Mouse (Mus musculus) retina, postnatal 1 day (tissue): ENCODE data around the gene Prkcz.
A peak's percentile ranks its signal among the peaks of the same experiment; 100 is the strongest.

Experiments used
- DNase-seq: peaks from one replicate; pipeline ENCODE4 v3.0.0-alpha.2; 2012

Prkcz gene

DNA sequence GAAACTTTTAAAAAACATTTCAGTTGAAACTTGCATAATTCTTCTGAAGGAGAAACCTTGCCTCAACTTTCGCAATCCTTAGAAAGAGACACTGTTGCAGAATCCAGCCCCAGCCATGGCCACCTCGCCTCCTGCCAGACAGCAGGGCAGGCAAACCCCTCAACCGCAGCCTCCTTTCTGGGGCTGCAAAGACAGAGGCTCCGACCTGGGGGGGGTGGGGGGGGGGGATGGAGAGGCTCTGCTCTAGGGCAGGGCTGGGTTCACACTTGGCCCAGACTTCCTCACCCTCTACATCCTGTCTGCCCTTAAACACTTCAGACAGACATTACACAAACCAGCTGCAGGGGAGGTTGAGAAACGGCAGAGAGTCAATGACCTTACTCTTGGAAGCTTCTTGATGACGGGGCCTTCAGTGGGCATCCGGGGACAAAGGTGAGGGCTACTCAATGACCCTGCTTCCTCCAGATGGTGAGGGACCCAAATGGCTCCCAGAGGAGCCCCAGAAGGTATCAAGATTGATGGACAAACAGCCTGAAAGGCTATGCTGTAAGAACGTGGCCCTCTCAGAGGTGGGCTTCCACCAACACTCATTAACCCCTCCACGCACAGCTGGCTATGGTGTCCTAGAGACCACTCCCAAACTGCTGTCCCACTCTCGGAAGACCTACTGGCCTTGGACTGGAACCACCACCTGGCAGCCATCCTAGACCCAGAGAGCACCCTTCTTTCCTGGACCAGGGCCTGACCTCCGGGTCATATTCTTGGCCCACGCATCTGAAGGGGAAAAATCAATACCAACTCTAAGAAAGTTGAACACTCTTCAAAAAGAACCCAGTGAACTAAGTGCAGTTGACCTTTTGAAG is 143.7 kb downstream of the Prkcz start:
- DNase-seq, result no peak

DNA sequence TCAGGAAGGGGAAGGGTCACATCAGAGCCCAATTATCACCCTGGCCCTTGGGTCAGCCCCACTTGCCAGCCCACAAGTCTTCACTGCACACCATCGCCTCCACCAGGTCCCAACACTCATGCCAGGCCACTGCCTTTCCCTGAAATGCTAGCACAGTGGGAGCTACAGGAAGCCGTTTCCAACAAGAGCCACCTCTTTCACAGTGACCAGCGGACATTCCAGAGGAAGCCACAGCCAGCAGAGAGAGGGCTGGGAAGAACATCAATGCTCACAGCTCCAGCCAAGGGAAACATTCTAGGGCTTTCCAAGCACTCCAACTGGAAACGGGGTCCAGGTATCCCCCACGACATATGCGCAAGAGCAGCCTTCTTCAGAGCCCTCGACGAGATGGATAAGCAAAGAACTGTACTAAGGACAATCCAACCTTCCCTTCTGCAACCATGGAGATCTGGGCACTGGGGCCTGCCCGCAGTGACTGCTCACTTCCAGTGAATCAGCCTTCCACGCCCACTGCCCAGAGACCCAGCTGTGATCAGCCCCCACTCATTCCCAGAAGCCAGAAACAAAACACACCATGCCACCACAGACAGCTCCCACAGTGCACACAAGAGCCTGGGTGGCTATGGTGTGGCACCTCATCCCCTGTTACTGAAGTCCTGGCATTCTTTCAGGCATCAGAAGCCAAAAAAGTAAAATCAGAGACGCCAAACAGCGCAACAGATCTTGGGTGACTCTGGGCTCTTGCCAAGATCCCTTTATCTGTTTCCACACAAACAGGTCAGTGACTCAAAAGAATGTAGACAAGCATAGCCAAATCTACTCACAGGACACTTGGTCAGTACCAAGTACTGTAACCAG is 145.2 kb downstream of the Prkcz start:
- DNase-seq, result peak; percentile 45

DNA sequence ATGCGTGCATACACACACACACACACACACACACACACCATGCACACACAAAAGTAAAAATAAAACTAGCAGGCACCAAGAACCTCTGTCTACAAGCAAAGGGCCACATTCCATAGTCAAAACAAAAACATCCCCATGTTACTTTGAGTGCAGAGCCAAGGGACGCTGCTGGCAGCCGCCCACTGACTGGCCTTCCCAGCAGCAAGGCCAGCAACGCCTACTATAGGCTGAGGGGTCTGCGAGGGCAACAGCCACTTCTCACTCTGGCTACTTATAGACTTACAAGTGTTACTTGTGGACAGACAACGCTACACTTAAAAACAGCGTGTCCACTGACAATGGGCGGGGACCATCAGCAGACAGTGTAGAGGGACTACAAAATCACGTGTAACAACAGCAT is 146.0 kb downstream of the Prkcz start:
- no peak for DNase-seq

DNA sequence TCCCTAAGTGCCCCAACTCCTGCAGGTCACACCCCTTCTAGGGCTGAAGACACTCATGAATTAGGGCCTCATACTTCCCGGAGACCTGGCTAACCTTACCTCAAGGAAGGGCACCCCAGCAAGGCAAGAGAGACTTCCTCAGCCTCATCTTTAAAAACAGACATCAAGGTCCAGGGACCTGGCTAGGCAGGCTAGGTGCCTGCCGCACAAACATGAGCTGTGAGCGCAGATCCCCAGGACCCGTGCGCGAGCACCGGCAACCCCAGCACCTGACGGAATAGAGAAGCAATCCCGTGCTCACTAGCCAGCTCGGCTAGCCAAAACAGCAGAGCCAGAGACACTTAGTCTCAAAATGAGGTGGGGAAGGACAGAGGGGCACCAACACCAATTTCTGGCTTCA is 146.4 kb downstream of the Prkcz start:
- no peak for DNase-seq

DNA sequence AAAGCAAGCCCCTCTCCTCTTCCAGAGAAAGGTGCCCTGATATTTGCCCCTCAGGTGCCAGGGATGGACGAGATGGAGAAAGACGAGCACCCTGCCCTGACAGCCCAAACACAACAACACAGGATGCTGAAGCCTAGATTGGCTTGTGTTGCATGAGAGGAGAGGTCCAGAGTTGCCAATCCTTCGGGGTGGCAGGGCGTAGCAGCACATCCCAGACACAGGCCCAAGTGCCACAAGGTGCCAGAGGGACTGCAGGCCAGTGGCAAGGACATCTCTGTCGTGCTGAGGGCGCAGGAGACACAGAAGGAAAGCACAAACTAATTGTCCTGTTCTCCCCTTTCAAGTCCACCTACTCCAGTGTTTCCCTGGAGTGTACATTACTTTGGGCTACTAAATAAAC is 147.0 kb downstream of the Prkcz start:
- no peak for DNase-seq

DNA sequence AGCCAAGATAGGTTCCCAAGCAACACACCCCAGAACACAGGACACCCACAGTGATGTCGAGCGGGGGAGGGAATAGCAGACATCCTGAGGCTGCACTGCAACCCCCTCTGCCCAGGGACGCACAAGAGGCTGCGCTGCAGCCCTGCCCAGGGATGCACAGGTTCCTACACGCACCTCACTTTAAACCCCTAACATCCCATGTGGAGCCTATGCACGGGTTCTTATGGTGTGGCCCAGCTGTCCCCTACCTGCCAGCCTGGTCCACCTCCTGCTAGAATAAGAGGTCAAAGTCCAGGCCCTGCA is 147.5 kb downstream of the Prkcz start:
- DNase-seq, result no peak

- DNase-seq, result peak; percentile 78
Measured at GRCm38 (mm10) chr4:155213052-155213751, 148.0 kb downstream of the Prkcz start.
